Mouse (Mus musculus) right cerebral cortex, postnatal 10 days (tissue): ENCODE measurements around the gene Runx1.

Experiments
- DNase-seq, 2 experiments: peaks; one replicate each; pipeline ENCODE4 v3.0.0; 2021; ENCODE audit warnings: low spot score in 2 of 2

Runx1 gene

GRCm38 (mm10) chr16:92699531-92700397 lies 126.2 kb downstream of the Runx1 start:
- no peak for DNase-seq

GRCm38 (mm10) chr16:92698612-92698998 lies 127.3 kb downstream of the Runx1 start:
- peak; percentile 77 to 85 for DNase-seq

DNA sequence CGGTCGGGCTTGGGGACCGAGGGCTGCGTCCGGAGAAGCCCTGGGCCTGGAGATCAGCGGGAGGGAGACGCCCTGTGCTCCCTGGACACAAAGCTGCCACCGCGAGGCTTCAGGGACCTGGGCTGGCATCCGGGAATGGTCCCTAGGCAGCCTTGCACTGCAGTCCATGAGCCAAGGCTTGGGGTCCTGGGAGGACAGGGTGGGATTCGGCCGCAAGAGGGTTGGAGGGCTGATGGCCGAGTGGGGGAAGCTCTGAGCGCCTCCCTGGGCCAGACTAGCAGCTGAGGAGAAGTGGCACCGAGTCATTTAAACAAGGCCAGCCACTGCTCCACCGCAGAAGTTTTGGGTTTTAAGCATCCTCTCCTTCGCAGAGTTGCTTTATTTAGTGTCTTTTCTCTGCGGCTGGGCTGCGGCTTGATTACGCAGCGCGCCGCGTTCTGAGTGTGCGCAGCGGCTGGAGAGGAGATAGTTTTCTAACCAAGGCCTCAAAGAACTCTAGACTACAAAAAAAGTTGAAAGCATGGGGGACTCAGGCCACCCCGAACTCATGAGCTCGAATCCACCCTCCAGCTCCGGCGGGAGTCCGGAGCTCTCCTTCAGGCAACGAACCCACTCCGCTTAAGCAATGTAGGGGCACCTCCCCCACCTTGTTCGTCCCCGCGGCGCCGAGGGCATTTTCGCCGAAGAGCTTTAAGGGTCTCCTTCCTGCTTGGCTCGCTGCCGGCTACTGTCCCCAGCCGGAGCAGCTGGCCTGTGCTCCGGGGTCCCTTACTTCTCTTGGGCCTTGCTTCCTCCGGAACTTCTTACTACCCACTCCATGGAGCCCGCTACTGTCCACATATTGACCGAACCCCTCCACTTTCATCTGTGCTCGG lies 128.0 kb downstream of the Runx1 start:
- no peak for DNase-seq

DNA sequence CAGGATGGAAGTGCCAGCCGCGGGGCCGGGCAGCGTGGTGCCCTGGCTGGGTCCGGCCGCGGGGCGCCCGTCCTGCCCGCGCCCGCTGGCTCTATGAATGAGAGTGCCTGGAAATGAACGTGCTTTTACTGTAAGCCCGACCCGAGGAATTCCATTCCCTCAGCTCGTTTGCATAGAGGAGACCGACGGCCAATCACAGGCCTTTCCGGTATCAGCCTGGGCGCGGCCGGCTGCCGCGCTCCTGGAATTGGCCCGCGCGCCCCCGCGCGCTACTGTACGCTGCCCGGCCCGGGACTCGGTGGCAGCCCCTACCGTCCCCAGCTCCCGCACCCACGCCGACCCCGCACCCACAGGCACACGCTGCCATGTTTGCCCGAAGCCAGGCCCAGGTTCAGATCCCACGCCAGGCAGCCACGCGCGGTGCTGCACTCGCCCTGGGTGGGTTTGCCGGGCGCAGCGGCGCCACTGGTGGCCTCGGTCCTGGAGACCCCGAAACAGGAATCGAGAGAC lies 128.7 kb downstream of the Runx1 start:
- DNase-seq, result peak; percentile 57 to 59

- DNase-seq, result no peak
Measured at GRCm38 (mm10) chr16:92696411-92697015, 129.4 kb downstream of the Runx1 start.

DNA sequence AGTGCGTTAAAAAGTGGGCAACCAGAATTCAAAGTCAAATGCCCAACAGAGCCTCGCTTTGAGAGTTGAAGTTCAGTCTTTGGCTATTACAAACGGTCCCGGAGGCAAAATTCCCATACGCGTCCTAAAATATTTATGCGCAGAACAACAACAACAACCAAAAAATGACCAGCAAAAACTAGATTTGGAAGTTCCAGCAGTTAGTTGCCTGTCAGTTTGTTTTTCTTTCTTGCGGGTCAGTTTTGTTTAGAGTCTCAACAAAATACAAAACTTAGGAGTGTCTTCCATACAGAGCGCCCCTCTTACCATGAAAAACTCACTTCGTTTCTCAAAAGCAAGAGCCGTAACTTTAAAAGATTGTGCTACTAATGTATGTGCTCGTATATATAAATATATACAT lies 130.0 kb downstream of the Runx1 start:
- DNase-seq, result no peak

DNA sequence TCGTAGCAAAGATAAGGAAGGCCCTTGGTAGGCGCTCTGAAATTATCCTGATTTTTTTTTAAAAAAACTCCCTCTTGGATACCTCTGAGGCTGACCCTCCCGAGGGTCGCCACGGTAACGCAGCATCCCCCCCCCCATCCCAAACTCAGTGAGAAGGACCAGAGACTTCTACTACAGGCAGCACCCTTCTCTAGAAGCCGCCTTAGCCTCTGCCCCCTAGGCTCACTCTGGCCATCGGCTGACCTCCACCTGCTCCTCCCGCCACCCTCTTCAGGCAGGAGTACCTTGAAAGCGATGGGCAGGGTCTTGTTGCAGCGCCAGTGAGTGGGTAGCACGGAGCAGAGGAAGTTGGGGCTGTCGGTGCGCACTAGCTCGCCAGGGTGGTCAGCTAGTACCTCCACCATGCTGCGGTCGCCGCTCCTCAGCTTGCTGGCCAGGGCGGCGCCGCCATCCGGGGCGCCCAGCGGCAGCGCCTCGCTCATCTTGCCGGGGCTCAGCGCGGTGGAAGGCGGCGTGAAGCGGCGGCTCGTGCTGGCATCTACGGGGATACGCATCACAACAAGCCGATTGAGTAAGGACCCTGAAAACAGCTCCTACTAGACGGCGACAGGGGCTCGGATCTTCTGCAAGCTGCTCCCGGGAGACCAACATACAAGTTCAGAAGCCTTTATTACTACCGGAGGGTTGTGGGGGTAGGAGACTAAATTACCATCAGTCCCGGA lies 130.6 kb downstream of the Runx1 start:
- no peak for DNase-seq

GRCm38 (mm10) chr16:92694496-92695106 lies 131.3 kb downstream of the Runx1 start:
- DNase-seq, result no peak

DNA sequence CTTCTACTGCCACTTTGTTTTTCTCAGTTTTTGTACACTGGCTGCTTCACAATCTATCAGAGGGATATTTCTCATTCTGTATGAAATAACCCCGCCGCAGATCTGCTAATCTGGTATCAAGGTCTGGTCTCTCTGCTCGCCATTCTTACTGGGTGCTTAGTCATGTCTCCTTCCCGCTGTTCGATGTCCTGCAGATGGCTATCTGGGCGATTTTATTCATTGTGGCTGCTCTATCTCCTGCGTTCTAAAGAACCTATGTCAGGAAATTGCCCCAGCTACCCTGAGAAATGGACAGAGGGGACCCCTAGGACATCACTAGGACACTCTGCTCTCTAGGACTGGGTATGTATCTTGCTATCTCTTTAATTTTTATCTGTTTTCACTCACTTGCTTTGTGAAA lies 135.2 kb downstream of the Runx1 start:
- no peak for DNase-seq

DNA sequence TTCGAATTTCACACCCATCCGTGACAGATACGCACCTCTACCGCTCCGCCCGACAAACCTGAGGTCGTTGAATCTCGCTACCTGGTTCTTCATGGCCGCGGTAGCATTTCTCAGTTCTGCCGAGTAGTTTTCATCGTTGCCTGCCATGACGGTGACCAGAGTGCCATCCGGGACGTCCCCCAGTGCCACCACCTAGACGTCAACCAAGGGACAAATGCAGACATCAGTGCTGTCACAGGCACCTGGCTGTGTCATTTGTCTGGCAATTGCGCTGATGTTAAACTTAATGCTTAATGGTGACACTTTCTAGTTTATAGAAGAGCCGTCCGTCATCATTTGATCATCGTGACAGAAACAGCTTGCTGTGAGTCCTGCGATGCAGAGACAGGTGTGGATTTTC lies 137.0 kb downstream of the Runx1 start:
- no peak for DNase-seq

- DNase-seq, result no peak
Measured at GRCm38 (mm10) chr16:92686978-92687377, 139.0 kb downstream of the Runx1 start.

GRCm38 (mm10) chr16:92685766-92686315 lies 140.1 kb downstream of the Runx1 start:
- no peak for DNase-seq

DNA sequence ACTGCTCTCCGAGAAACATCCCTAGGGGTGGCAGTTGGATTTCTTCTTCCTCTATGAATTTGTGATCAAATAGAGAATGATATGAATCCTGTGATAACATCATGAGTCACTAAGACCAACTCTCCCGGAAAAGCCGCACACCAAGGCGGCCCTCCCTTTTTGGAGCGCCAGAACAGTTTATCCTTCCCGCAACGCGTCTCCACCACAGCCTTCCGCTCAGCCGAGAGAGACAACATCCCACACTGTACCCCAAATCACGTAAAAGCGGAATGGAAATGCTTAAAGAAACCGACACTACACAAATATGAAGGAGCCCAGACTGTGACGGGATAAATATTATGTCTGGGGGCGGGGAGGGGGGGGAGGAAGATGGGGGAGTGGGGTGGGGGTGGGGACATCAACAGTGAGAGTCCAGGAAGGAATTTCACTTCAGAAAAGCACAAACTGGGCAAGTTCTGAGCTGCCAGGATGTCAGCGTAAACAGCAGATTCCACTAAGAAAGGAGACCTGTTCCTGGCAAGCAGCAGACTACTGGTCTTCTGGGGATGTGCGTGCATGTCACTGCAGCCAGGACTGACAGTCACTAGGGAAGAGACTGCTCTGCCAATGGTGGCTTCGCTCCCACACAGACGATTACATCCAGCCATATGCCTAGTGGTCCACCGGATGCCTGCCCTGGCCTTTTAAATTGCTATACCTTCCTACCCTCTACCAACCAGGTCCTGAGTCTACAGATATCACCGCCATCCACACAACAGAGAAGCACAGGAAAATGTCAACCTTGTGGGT lies 141.3 kb downstream of the Runx1 start:
- no peak for DNase-seq

DNA sequence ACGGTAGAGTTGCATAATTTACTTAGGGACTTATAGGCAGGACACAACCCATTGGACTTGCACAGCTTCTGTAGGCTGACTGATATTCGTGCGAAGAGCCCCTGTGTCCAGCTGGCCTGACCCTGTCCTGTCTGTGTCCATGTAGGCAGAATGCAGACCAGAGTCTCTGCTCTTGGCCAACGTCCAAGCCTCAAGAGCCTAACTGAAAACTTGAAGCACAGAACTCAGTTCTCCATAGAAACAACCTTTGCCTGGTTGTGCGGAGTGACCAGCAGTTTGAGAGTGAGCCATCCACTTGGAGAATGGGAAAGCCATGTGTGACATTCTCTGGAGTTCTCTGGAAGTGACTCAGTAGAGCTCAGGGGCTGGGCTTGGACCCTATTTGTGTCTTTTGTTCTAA lies 149.3 kb downstream of the Runx1 start:
- DNase-seq, result no peak

DNA sequence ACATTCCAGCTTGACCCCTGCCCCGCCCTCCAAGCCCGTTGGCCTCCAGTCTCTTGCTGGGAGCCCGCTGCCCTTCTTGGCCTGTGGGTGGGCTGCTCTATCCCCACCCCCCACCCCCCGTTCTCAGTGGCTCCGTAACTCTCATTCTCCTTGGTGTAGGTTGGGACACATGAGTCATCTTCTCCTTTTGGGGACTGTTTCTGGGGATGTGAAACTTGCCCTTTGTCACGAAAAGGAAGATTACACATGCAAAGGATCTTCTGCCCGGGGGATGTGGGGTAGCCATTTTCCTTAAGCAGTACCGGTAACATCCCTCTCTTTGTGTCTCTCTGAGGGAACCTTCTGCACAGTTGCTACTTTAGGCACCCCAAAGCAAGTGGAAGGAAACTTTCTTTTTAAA lies 150.3 kb downstream of the Runx1 start:
- DNase-seq, result no peak

DNA sequence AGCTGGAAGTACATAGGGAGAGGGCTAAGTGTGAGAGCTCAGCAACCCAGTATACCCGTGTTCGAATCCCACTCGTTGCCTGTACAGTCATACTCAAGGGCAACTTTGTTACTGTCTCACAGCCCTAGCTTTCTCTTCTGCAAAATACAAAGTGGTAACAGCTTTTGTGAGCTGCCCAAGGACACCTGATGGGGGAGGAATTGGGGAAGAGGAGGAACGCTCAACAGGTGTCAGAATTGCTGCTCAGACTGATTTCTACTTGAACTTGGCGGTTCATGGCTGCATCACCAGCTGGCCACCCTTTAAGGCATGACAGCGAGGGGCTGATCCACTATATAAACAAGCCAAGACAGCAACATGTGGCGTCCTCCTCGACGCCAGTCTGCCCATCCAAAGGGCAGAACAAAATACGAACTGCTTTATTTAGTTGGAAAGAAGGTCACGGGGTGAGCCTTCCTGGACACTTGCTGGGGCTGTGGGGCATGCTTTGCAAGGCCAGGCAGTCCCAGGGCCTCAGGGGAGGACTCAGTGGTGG lies 151.0 kb downstream of the Runx1 start:
- no peak for DNase-seq

DNA sequence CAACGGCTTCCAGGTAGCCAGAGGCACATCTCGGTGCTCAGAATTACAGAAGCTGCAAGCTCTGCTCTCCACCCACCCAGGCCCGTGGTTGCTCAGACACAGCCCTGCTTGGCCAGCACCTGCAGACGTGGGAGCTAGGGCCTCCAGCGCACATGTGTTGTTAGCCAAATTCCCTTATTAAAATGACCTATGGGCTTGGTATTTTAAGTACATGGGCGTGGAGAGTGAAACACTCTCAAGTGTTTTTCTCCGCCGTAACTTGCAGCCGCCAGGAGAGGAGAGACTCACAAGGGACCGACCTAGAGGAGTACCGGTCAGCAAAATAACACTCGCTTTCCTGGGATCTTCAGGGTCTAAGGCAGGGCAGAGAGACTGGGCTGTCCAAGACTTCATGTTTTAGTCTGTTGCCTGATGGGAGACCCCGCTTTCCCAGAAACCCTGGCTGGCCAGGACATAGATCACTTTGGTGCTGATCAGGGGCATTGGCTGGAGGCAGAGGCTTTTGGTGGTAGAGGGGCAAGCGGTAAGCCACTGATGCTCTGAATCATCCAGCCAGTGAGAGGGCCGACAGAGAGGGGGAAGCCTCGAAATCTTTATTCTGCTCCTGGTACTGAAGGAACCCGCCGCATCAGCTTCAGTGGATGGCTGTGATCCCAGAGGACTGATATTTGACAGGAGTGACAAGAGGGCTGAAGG lies 151.7 kb downstream of the Runx1 start:
- no peak for DNase-seq

DNA sequence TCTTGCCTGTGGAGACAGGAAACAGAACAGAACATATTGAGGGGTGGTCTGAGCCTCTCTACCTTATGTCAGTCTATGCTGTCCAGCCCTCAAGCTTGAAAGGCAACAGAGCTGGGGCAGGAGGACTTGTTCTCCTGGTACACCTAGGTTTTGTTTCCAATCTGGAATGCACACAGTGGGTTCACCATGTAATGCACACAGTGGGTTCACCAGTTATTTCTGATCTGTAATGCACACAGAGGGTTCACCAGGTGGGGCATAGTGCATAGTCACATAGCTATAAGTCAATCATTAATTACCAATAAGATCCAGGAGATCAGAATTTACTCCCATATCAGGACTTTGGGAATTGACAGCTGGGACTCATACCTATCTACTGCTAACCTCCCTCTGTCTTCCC lies 157.1 kb downstream of the Runx1 start:
- DNase-seq, result no peak

DNA sequence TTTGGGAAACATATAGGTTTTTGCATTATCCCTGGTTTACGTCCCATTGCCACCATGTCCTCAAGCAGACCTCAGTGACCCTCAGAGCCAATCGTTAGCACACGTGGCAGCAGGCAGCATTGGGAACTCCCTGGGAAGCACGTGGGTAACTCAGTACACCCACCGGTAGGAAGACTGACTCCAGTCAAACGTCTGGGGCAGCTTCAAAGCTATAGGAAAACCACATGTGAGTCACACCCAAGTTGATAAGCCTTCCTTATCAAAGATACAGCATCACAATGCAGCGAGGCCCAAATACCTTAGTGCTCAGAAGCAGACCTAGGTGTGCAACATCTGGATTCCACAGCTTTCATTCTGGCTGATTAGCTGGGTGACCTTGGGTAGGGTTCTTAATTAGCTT lies 164.2 kb downstream of the Runx1 start:
- DNase-seq, result no peak
